Mouse (Mus musculus) bone marrow, adult 2 months (tissue): ENCODE data around the gene Fam117b. TPM values are rescaled to one million over a fixed set of nuclear protein-coding genes. Genes with fewer than 3 reads are reported as not detected.

Experiments used
- H3K27ac ChIP-seq: fragments of 200-500 bp; 2 replicates; pipeline ENCODE4 v1.5.1; 2012; ENCODE audit warnings: low read depth, mild to moderate bottlenecking, control low read depth, inconsistent platforms, low read length; ENCODE audit not compliant: control insufficient read depth, poor library complexity, insufficient read depth
- H3K4me1 ChIP-seq: fragments of 200-500 bp; 2 replicates; pipeline ENCODE4 v1.6.1; 2011; ENCODE audit warnings: low read length; ENCODE audit not compliant: control insufficient read depth, insufficient read depth
- H3K4me3 ChIP-seq: fragments of 200-500 bp; replicated peaks from 2 replicates; pipeline ENCODE3; 2011; ENCODE audit warnings: mild to moderate bottlenecking, low read depth, low read length, control low read depth; ENCODE audit not compliant: control insufficient read depth
- CTCF ChIP-seq: fragments of 200-500 bp; IDR thresholded peaks from 2 replicates; pipeline ENCODE4 v1.5.1; 2011; ENCODE audit warnings: low read length, control low read depth; ENCODE audit not compliant: control insufficient read depth, insufficient read depth
- POLR2A ChIP-seq: fragments of 200-500 bp; IDR thresholded peaks from 2 replicates; pipeline ENCODE4 v1.6.1; 2011; ENCODE audit warnings: low read depth, mild to moderate bottlenecking, control low read depth, low read length, borderline replicate concordance; ENCODE audit not compliant: control insufficient read depth
- WGBS: fragments of 180-500 bp; shearing (Covaris S2); methylation state at CpG from one replicate; pipeline ENCODE4 v1.1.7; 2018; 5-methylcytosine and 5-hydroxymethylcytosine counted together
- polyA plus RNA-seq: library from polyadenylated mRNA; stranded (reverse); fragments of >200 nt; gene quantifications from 2 replicates; pipeline ENCODE4 v1.2.4, GENCODE M21; 2011; ENCODE audit warnings: low replicate concordance; ENCODE audit not compliant: missing spikeins, insufficient read depth, insufficient read length

Fam117b gene
- polyA plus RNA-seq, result 7.5 and 12.0 TPM in 2 replicates

DNA sequence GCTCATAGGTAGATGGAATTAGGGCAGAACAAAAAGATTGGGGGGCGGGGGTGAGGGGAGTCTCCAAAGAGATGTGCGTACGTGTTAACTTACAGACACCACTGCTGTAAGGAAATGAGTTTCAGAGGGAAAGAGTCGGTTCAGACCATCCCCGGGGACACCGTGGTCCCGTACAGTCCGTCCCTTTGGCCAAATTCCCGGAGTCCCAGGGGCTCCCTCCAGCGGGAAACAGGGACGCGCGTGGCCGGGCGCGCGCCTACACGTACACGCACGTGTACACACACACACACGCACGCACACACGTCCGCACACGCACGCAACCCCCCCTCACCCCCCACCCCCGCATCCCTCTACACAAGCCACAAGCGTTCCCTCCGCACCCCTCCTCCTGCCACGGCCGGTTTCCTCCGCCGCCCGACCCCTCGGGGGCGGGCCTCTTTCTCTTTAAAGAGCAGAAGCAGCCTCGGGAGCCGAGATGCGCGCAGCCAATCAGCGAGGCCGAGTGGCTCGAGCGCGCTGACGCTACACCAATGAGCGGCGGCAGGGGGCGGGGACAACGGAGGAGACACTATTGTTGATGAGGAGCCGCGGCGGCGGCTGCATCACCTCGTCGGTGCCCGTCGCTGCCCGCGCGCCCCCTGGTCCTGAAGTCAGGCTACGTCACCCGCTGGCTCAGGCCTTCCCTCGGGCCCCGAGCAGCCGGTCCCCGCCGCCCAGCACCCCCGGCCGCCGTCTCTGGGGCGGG lies at the start of gene Fam117b:
Fam117b (plus strand) TSS at position 594 of the 745 bp plus-strand sequence.
- H3K4me1 ChIP-seq, result peaks cover 1% of the 10 kb centered on the region; the same call in 1 of the 2 replicates
- TF ChIP-seq POLR2A, result peak; percentile 89
- TF ChIP-seq CTCF, result no peak
- WGBS, result under 1% methylated on average over 72 of the region's 72 CpGs
- peak within 1 kb of the TSS; percentile 82 for H3K4me3 ChIP-seq
- peak within 1 kb of the TSS; percentile 99 for H3K27ac ChIP-seq

DNA sequence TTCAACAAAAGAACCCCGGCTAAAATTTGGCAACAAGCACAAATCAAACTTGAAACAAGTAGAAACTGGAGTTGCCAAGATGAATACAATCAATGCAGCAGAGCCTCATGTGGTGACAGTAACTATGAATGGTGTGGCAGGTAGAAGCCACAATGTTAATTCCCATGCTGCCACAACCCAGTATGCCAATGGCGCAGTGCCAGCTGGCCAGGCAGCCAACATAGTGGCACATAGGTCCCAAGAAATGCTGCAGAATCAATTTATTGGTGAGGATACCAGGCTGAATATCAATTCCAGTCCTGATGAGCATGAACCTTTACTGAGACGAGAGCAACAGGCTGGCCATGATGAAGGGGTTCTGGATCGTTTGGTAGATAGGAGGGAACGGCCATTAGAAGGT lies 44.8 kb upstream of the Fam117b start:
- 86% methylated on average over 5 of the region's 5 CpGs for WGBS
- TF ChIP-seq CTCF (no peak), POLR2A (no peak)
- Histone ChIP-seq H3K4me3 (no peak overlapping the region), H3K4me1 (no peaks in the 10 kb centered on the region), H3K27ac (no peak overlapping the region)

DNA sequence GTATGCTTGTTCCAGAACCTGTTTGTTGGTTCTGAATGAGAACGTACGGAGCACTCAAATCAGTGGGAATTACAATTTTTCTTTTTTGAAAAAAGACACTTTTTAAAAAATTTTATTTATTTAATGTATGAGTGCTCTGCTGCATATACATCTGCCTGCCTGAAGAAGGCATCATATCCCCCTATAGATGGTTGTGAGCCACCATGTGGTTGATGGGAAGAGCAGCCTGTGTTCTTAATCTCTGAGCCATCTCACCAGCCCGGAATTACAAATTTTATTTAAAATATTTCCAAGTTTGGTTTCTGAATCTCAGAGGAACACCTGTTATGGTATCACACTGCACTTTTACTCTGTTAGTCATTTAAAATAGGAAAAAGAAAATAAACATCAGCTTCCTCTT lies 38.8 kb upstream of the Fam117b start:
- no peak for TF ChIP-seq POLR2A
- TF ChIP-seq CTCF, result no peak
- Histone ChIP-seq H3K4me1 (no peaks in the 10 kb centered on the region), H3K4me3 (no peak overlapping the region), H3K27ac (no peak overlapping the region)
- WGBS, result 83% methylated on average over 3 of the region's 3 CpGs

DNA sequence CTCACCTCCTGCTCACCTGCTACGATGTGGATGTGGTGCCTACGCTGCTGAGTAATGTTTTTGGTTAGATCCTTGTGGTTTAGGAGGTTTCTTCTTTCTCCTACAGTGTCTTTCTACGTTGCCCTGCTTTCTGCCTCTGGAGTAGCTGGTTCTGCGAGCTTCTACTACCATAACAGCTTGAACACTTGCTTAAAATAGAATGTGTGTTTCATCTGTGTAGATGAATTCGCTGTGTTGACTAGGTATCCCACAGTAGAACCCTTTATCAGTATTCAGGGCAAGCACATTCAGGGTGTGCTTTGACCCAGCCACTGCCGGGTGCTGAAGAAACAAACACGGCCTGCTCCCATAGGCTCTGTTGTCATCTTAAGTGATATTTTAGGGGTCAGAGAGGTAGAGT lies 34.7 kb upstream of the Fam117b start:
- 56% methylated on average over 7 of the region's 7 CpGs for WGBS
- TF ChIP-seq POLR2A (no peak), CTCF (no peak)
- no peak overlapping the region for H3K4me3 ChIP-seq
- no peaks in the 10 kb centered on the region for H3K4me1 ChIP-seq
- no peak overlapping the region for H3K27ac ChIP-seq

DNA sequence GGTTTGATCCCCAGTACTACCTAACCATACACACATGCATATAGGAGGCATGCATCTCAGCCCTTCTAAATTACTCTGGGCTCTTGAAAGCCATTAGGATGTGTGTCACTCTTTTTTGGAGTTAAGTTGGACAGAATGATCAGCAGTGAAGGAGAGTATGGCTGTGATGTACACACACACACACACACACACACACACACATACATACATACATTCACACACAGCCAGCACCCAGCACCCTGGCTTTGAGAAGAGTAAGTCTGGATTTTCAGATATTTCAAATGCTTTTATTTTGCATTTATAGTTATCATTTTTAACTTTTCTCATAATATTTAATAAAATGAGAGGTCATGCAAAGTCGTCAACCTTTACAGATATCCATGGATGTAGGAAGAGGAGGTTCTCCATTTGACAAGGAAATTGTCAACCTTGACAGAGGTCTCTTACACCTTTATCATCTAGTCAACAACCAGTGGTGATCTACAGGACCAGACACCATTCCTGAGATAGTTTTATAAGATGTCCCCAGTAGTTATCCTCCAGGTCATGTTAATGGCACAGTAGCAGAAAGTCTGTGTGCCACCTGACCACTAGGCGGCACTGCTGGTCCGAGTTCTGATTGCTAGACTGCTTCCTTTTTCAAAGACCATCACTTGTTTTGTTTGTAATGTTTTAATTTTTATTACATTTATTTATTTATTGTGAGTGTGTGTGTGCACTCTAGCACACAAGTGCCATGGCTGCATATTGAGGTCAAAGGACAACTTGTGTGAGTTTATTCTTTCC lies 29.3 kb upstream of the Fam117b start:
- no peak overlapping the region for H3K27ac ChIP-seq
- no peak overlapping the region for H3K4me3 ChIP-seq
- 31% methylated on average over 3 of the region's 3 CpGs for WGBS
- H3K4me1 ChIP-seq, result no peaks in the 10 kb centered on the region; the same call in 1 of the 2 replicates
- TF ChIP-seq CTCF, result peak; percentile 92
- no peak for TF ChIP-seq POLR2A

DNA sequence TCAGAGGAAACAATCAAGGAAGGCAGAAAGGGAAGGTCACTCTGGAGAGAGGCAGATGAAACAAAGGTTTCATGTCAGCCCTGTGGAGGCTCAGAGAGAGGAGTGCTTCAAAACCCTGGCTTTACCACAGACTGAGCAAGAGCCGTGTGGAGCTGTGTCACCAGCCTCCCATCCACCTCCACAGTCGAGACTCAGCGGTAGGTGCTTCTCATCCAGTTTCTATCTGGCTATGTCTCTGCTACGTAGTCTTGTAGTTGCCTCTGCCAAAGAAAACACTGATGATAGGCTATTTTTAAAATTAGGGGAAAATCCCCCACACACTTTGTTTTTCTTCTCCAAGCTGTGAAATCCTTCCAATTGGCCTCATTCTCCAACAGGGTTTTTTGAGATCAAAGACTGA lies 25.9 kb upstream of the Fam117b start:
- Histone ChIP-seq H3K4me1 (no peaks in the 10 kb centered on the region; the same call in 1 of the 2 replicates), H3K27ac (no peak overlapping the region), H3K4me3 (no peak overlapping the region)
- no peak for TF ChIP-seq POLR2A
- no peak for TF ChIP-seq CTCF
- WGBS, result 76% methylated on average over 4 of the region's 4 CpGs

DNA sequence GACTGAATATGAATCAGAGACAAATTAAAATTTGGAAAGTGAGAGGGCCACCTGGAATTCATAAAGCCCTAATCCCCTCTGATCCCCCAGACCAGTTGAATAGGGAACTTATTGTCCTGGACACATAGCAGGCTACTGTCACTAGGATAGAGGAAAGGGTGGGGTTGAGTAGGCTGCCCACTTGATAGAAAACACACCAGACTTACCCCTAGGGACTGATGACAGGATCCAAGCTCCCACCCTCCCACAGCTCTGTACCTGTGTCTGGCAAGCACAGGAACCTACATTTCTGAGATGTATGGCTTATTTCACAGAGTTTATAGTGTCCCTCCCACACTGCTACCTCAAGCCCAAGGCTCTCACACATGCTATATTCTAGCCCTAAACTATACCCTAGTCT lies 24.8 kb upstream of the Fam117b start:
- Histone ChIP-seq H3K4me1 (no peaks in the 10 kb centered on the region; the same call in 1 of the 2 replicates), H3K4me3 (no peak overlapping the region), H3K27ac (no peak overlapping the region)
- TF ChIP-seq CTCF (no peak), POLR2A (no peak)

DNA sequence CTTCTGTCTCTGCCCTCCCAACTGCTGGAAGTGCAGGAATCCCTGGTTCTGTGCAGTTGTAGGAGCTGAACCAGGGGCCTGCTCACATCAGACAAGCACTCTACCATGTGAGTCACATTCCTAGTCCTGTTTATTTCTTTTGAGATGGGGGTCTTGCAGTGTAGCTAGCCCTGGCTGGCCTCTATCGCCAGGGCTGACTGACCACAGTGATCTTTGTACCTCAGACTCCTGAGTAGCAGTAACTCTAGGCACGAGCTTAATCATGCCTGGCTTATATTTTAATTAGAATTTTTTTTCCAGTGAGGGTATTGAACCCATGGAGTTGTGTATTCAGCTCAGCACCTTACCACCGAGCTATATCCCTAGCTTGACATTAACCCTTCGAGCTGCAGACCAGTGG lies 21.6 kb upstream of the Fam117b start:
- no peak for TF ChIP-seq CTCF
- TF ChIP-seq POLR2A, result no peak
- no peak overlapping the region for H3K27ac ChIP-seq
- 80% methylated on average over 4 of the region's 4 CpGs for WGBS
- H3K4me3 ChIP-seq, result no peak overlapping the region
- no peaks in the 10 kb centered on the region; the same call in none of the 2 replicates for H3K4me1 ChIP-seq
